Mouse (Mus musculus): ENCODE results near the gene 1700067K01Rik.
A peak's percentile ranks its signal among the peaks of the same experiment; 100 is the strongest.

DNA sequence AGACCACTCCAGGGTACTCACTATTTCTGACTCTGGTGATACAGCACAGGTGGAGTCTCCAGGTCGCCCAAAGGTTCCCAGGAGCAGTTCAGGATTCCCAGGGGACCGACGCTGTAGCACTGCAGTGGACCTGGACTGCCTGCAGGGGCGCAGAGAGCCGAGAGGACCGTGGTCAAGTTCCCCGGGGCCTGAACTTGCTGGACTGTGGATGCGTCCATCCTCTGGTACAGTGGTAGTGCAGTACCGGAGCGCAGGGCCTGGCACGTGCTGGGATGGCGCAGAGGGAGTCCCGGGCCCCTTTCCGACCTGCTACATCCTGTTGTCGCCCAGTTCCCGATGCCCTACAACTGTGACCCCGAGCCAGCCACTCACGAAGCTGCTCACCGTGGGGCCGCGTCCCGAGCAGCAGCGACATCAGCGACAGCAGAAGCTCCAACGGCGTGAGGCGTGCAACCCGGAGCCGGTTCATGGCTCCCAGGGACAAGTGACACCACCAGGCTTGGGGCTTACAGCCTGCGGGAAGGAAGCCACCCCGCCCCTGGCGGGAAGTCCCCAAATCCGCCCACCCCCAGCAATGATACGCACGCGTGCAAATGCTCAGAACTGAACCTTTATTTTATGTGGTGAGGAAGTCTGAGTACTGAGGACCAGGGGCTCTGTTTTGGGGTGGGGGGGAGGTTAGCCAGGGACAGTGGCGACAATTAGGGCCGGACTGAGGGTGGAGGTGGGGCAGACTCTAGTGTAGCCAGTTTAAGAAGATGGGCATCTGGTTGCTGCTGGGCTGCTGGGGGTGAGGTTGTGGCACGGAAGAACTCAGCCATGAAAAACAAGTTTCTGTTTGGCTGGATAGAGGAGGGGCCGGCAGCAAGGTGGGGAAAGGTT is 41.0 kb downstream of the 1700067K01Rik start, which contains the start of gene Il27ra:
- TF ChIP-seq CTCF (conservative IDR thresholded peaks at IDR 0.05; ENCODE audit: low read length) (peak; percentile 51), NANOG (IDR thresholded peaks at IDR 0.05; ENCODE audit: borderline replicate concordance, low read length) (no peak), POU5F1 (IDR thresholded peaks at IDR 0.05; ENCODE audit: borderline replicate concordance, low read length) (no peak)
